Mouse (Mus musculus) leukemia stem cell, adult 10-12 weeks (primary cell): Measurements from ENCODE around the gene Pak3. TPM values are rescaled to one million over a fixed set of nuclear protein-coding genes. Genes with fewer than 3 reads are reported as not detected.

Experiments used
- polyA plus RNA-seq: library from polyadenylated mRNA; stranded (reverse); fragments of >175 nt; gene quantifications from 2 replicates; pipeline ENCODE4 v1.2.3, GENCODE M21; 2012; ENCODE audit warnings: low replicate concordance

Gene Pak3
- not detected in 2 replicates for polyA plus RNA-seq

GRCm38 (mm10) chrX:143518168-143518901, at the start of gene Pak3:
Gene Pak3 (plus strand): TSS chrX:143518591.

GRCm38 (mm10) chrX:143827212-143827611, 308.8 kb downstream of the Pak3 start, which contains the start of gene Capn6:
Gene Capn6 (minus strand): TSS chrX:143827414.

Other genes with a start within 250 kb of the Pak3 start
- gene Chrdl1, start 124.3 kb upstream of the Pak3 start, polyA plus RNA-seq, result not detected in 2 replicates